Mouse (Mus musculus) liver, adult 2 months (tissue): ENCODE data around the gene Cyp2d22. TPM values are rescaled to one million over a fixed set of nuclear protein-coding genes. Genes with fewer than 3 reads are reported as not detected.

Source experiments
- DNase-seq: peaks from one replicate; pipeline ENCODE4 v3.0.0-alpha.2; 2011; ENCODE audit warnings: low read depth, low spot score; ENCODE audit errors: extremely low read depth
- H3K27ac ChIP-seq: fragments of 200-500 bp; replicated peaks from 2 replicates; pipeline ENCODE4 v1.5.1; 2012; ENCODE audit warnings: low read depth, mild to moderate bottlenecking, control low read depth, inconsistent platforms, low read length; ENCODE audit not compliant: insufficient read depth
- H3K27me3 ChIP-seq: fragments of 200-500 bp; 2 replicates; pipeline ENCODE4 v1.6.1; 2012; ENCODE audit warnings: mild to moderate bottlenecking, moderate library complexity, low read length, inconsistent platforms; ENCODE audit not compliant: control insufficient read depth, insufficient read depth
- H3K36me3 ChIP-seq: fragments of 200-500 bp; 2 replicates; pipeline ENCODE4 v1.6.1; 2012; ENCODE audit warnings: low read length, inconsistent platforms; ENCODE audit not compliant: control insufficient read depth, insufficient read depth
- H3K4me1 ChIP-seq: fragments of 200-500 bp; 2 replicates; pipeline ENCODE4 v1.6.1; 2011; ENCODE audit warnings: low read length; ENCODE audit not compliant: control insufficient read depth, insufficient read depth
- H3K4me3 ChIP-seq: fragments of 200-500 bp; 2 replicates; pipeline ENCODE4 v1.5.1; 2011; ENCODE audit warnings: low read depth, mild to moderate bottlenecking, control low read depth, low read length, moderate library complexity; ENCODE audit not compliant: insufficient read depth
- H3K79me2 ChIP-seq: fragments of 200-500 bp; 2 replicates; pipeline ENCODE4 v1.6.1; 2012; ENCODE audit warnings: inconsistent platforms, mild to moderate bottlenecking, low read length, moderate library complexity; ENCODE audit not compliant: control insufficient read depth, insufficient read depth
- H3K9ac ChIP-seq: fragments of 200-500 bp; 2 replicates; pipeline ENCODE4 v1.6.1; 2012; ENCODE audit warnings: low read depth, mild to moderate bottlenecking, control low read depth, inconsistent platforms, low read length
- CTCF ChIP-seq: fragments of 200-500 bp; IDR thresholded peaks from 2 replicates; pipeline ENCODE4 v1.5.1; 2011; ENCODE audit warnings: low read depth, low read length, control low read depth
- POLR2A ChIP-seq: fragments of 200-500 bp; IDR thresholded peaks from 2 replicates; pipeline ENCODE4 v1.6.1; 2011; ENCODE audit warnings: low read length, control low read depth; ENCODE audit not compliant: insufficient read depth; ENCODE audit errors: extremely low read depth
- WGBS: fragments of 180-500 bp; shearing (Covaris S2); methylation state at CpG from one replicate; pipeline ENCODE4 v1.1.7; 2018; 5-methylcytosine and 5-hydroxymethylcytosine counted together
- polyA plus RNA-seq: library from polyadenylated mRNA; depleted of rRNA; stranded (reverse); fragments of >200 nt; gene quantifications from 2 replicates; pipeline ENCODE4 v1.2.3, GENCODE M21; 2012
- total RNA-seq: library from RNA; depleted of rRNA; stranded (reverse); fragments of >200 nt; gene quantifications from 2 replicates; pipeline ENCODE4 v1.2.3, GENCODE M21; 2014

Cyp2d22 gene
- total and polyA plus RNA-seq, 2 experiments = 83.3 to 337 TPM

DNA sequence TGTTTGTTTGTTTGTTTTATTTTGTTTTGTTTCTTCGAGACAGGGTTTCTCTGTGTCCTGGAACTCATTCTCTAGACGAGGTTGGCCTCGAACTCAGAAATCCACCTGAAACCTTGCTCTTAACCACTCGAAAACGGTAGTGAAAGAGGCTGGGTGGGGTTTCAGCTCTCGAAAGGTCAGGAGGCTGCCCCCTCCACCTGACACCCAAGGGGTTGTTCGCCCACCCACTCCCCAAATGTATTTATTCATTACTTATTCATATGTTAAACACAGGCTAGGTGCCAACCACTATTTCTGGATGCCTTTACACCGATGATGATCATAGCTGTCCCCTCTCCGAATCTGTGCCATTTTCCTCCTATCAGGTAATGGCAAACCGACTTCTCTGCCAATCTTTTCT lies 40.9 kb downstream of the Cyp2d22 start:
- peaks cover 3% of the 10 kb centered on the region; the same call in 1 of the 2 replicates for H3K36me3 ChIP-seq
- no peak for DNase-seq
- H3K4me3 ChIP-seq = peak overlapping the region; percentile 35; the same call in 1 of the 2 replicates
- no peak overlapping the region for H3K27ac ChIP-seq
- H3K4me1 ChIP-seq = peaks cover 4% of the 10 kb centered on the region; the same call in 1 of the 2 replicates
- 52% methylated on average over 10 of the region's 10 CpGs for WGBS
- H3K27me3 ChIP-seq = no peaks in the 10 kb centered on the region
- peak overlapping the region; percentile 23; the same call in 1 of the 2 replicates for H3K9ac ChIP-seq
- TF ChIP-seq CTCF (no peak), POLR2A (no peak)
- H3K79me2 ChIP-seq = no peaks in the 10 kb centered on the region

GRCm38 (mm10) chr15:82338593-82339112 lies 41.4 kb downstream of the Cyp2d22 start, which contains the start of the genes Naga, Pheta2 and Smdt1:
Gene Naga (minus strand): TSS chr15:82338925.
Gene Pheta2 (plus strand): TSS chr15:82338942.
Gene Smdt1 (plus strand): TSS chr15:82338959.
- H3K4me1 ChIP-seq = peaks cover 4% of the 10 kb centered on the region; the same call in 1 of the 2 replicates
- peak; percentile 90 for DNase-seq
- TF ChIP-seq CTCF = no peak
- 0 out of 2 replicates have a peak, but pooled peaks have one; percentile 37 for TF ChIP-seq POLR2A
- peak within 1 kb of the TSS; percentile 63 for H3K4me3 ChIP-seq
- peak within 1 kb of the TSS; percentile 30 for H3K27ac ChIP-seq
- under 1% methylated on average over 41 of the region's 41 CpGs for WGBS
- no peaks in the 10 kb centered on the region for H3K27me3 ChIP-seq
- peaks cover 3% of the 10 kb centered on the region; the same call in 1 of the 2 replicates for H3K36me3 ChIP-seq
- no peaks in the 10 kb centered on the region for H3K79me2 ChIP-seq
- H3K9ac ChIP-seq = peak within 1 kb of the TSS; percentile 74

- peak overlapping the region; percentile 74 for H3K9ac ChIP-seq
- 36% methylated on average over 4 of the region's 4 CpGs for WGBS
- TF ChIP-seq CTCF = no peak
- TF ChIP-seq POLR2A = no peak
- H3K36me3 ChIP-seq = peaks cover 3% of the 10 kb centered on the region; the same call in 1 of the 2 replicates
- peak overlapping the region; percentile 63 for H3K4me3 ChIP-seq
- H3K27me3 ChIP-seq = no peaks in the 10 kb centered on the region
- no peak overlapping the region for H3K27ac ChIP-seq
- DNase-seq = no peak
- no peaks in the 10 kb centered on the region for H3K79me2 ChIP-seq
- H3K4me1 ChIP-seq = peaks cover 4% of the 10 kb centered on the region; the same call in 1 of the 2 replicates
These were observed 42.2 kb downstream of the Cyp2d22 start for GRCm38 (mm10) chr15:82337875-82338274.

DNA sequence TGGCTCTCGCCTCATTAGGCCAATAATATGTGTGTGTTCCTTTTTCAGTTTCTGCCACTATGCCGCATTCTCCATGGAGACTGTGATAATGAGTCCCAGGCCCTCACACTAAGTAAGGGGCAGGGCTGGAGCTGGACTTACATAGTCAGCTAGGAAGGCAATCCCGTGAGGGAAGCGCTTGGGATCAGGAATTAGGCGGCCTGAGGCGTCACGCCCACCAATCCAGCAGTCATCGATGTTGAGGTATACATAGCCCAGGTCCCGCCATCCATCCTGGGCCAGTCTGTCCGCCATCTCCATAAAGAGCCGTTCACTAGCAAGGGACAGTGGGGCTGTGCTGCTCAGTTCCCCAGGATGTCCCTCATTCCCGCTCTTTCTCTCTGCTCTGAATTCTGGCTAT lies 43.4 kb downstream of the Cyp2d22 start:
- TF ChIP-seq POLR2A = no peak
- no peak for TF ChIP-seq CTCF
- WGBS = 97% methylated on average over 12 of the region's 12 CpGs

GRCm38 (mm10) chr15:82335194-82335593 lies 44.9 kb downstream of the Cyp2d22 start:
- Histone ChIP-seq H3K9ac (no peak overlapping the region), H3K4me1 (peaks cover 4% of the 10 kb centered on the region; the same call in 1 of the 2 replicates), H3K79me2 (no peaks in the 10 kb centered on the region), H3K36me3 (peaks cover 6% of the 10 kb centered on the region; the same call in 1 of the 2 replicates), H3K27me3 (no peaks in the 10 kb centered on the region), H3K27ac (no peak overlapping the region), H3K4me3 (no peak overlapping the region)
- WGBS = 99% methylated on average over 4 of the region's 4 CpGs
- TF ChIP-seq CTCF = no peak
- no peak for TF ChIP-seq POLR2A
- DNase-seq = no peak

More for the DNA sequence above, 43.4 kb downstream of the Cyp2d22 start:
- Histone ChIP-seq H3K36me3 (peaks cover 5% of the 10 kb centered on the region; the same call in 1 of the 2 replicates), H3K27ac (no peak overlapping the region), H3K4me3 (no peak overlapping the region), H3K79me2 (no peaks in the 10 kb centered on the region), H3K27me3 (no peaks in the 10 kb centered on the region), H3K9ac (no peak overlapping the region), H3K4me1 (peaks cover 4% of the 10 kb centered on the region; the same call in 1 of the 2 replicates)
- no peak for DNase-seq

DNA sequence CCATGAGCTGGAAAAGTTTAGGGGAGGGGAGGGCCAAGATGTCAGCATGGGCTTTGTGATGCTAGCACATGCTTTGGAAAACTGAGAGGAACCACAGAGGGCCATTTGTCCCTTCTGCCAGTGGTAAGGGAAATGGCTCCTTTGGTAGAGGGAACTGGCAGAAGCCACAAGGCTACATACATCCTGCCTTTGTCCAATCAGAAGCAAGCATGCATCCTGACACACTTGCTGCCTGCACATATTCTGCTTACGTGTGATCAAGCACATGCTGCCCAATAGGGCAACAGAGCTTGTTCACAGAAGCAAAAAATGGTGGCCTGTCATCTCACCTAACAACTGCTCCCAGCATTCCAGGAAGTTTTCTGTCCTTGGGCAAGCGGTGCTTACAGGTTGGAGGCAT lies 54.7 kb downstream of the Cyp2d22 start:
- Histone ChIP-seq H3K4me1 (no peaks in the 10 kb centered on the region), H3K36me3 (peaks cover 4% of the 10 kb centered on the region; the same call in 1 of the 2 replicates)
- 85% methylated on average over 2 of the region's 2 CpGs for whole genome bisulfite sequencing

More for the DNA sequence above, 54.7 kb downstream of the Cyp2d22 start:
- no peak for TF ChIP-seq CTCF
- TF ChIP-seq POLR2A = no peak
- H3K9ac ChIP-seq = no peak overlapping the region
- no peaks in the 10 kb centered on the region for H3K79me2 ChIP-seq
- H3K4me3 ChIP-seq = no peak overlapping the region
- H3K27me3 ChIP-seq = no peaks in the 10 kb centered on the region
- no peak for DNase-seq
- H3K27ac ChIP-seq = no peak overlapping the region
